Mouse (Mus musculus) CD4-positive helper T cell, adult 2 months (primary cell): ENCODE measurements around the gene Sipa1l2.
"Not testable (repeated sequence)": the region's sequence is repeated elsewhere in the genome, so short reads cannot be mapped to it uniquely, and the experiment has no call there.

Experiments used
- DNase-seq: peaks from one replicate; pipeline ENCODE4 v3.0.0-alpha.2; 2012; ENCODE audit warnings: low read depth, missing footprints, low spot score

Sipa1l2 gene

GRCm38 (mm10) chr8:125539056-125540013 lies 30.3 kb downstream of the Sipa1l2 start:
- DNase-seq, result no peak

- no peak for DNase-seq
These were observed 31.3 kb downstream of the Sipa1l2 start for GRCm38 (mm10) chr8:125538265-125538664.

GRCm38 (mm10) chr8:125533709-125534108 lies 35.9 kb downstream of the Sipa1l2 start:
- DNase-seq, result no peak

- DNase-seq, result no peak
These were observed 36.7 kb downstream of the Sipa1l2 start for GRCm38 (mm10) chr8:125532953-125533352.

GRCm38 (mm10) chr8:125532177-125532576 lies 37.4 kb downstream of the Sipa1l2 start:
- DNase-seq, result no peak

GRCm38 (mm10) chr8:125531640-125532039 lies 38.0 kb downstream of the Sipa1l2 start:
- peak; percentile 55 for DNase-seq

- DNase-seq, result no peak
These were observed 38.5 kb downstream of the Sipa1l2 start for GRCm38 (mm10) chr8:125531088-125531438.

GRCm38 (mm10) chr8:125530187-125531087 lies 39.2 kb downstream of the Sipa1l2 start:
- DNase-seq, result no peak

GRCm38 (mm10) chr8:125529019-125529418 lies 40.6 kb downstream of the Sipa1l2 start:
- no peak for DNase-seq

GRCm38 (mm10) chr8:125527941-125528340 lies 41.7 kb downstream of the Sipa1l2 start:
- no peak for DNase-seq

- no peak for DNase-seq
These were observed 42.6 kb downstream of the Sipa1l2 start for GRCm38 (mm10) chr8:125526999-125527398.

GRCm38 (mm10) chr8:125526582-125526981 lies 43.0 kb downstream of the Sipa1l2 start:
- DNase-seq, result no peak

GRCm38 (mm10) chr8:125524479-125524878 lies 45.1 kb downstream of the Sipa1l2 start:
- DNase-seq, result no peak

GRCm38 (mm10) chr8:125523213-125523612 lies 46.4 kb downstream of the Sipa1l2 start:
- peak; percentile 10 for DNase-seq

GRCm38 (mm10) chr8:125522151-125522550 lies 47.5 kb downstream of the Sipa1l2 start:
- DNase-seq, result no peak

- no peak for DNase-seq
These were observed 48.5 kb downstream of the Sipa1l2 start for GRCm38 (mm10) chr8:125521087-125521486.

GRCm38 (mm10) chr8:125520308-125520707 lies 49.3 kb downstream of the Sipa1l2 start:
- not testable (repeated sequence) for DNase-seq

- DNase-seq, result no peak
These were observed 50.7 kb downstream of the Sipa1l2 start for GRCm38 (mm10) chr8:125518951-125519350.

GRCm38 (mm10) chr8:125518301-125518700 lies 51.3 kb downstream of the Sipa1l2 start:
- DNase-seq, result peak; percentile 33

- no peak for DNase-seq
These were observed 52.2 kb downstream of the Sipa1l2 start for GRCm38 (mm10) chr8:125517397-125517796.

GRCm38 (mm10) chr8:125516115-125516905 lies 53.3 kb downstream of the Sipa1l2 start:
- DNase-seq, result no peak
